Mouse (Mus musculus) hindbrain, embryonic 16.5 days (tissue): ENCODE results near the gene Sos1. TPM values are rescaled to one million over a fixed set of nuclear protein-coding genes. Genes with fewer than 3 reads are reported as not detected.
"Not testable (repeated sequence)": the region's sequence is repeated elsewhere in the genome, so short reads cannot be mapped to it uniquely, and the experiment has no call there.

Experiments
- ATAC-seq: fragments of 200-750 bp; cut with Nextera tagmentation; 2 replicates; pipeline ENCODE4 v1.8.0; 2017; ENCODE audit warnings: moderate TSS enrichment, moderate library complexity
- H3K27ac ChIP-seq: fragments of 300-500 bp; sonication (generic); 2 replicates; pipeline ENCODE4 v1.5.1; 2014; ENCODE audit warnings: low read depth, mild to moderate bottlenecking, control low read depth, low read length, moderate library complexity
- H3K27me3 ChIP-seq: fragments of 300-500 bp; sonication (generic); replicated peaks from 2 replicates; pipeline ENCODE4 v1.6.1; 2014; ENCODE audit warnings: low read length; ENCODE audit not compliant: control insufficient read depth, insufficient read depth
- H3K36me3 ChIP-seq: fragments of 300-500 bp; sonication (generic); 2 replicates; pipeline ENCODE4 v1.6.1; 2014; ENCODE audit warnings: mild to moderate bottlenecking, low read length, moderate library complexity, mixed read lengths; ENCODE audit not compliant: control insufficient read depth, insufficient read depth
- H3K4me1 ChIP-seq: fragments of 300-500 bp; sonication (generic); 2 replicates; pipeline ENCODE4 v1.6.1; 2014; ENCODE audit warnings: low read depth, low read length; ENCODE audit not compliant: control insufficient read depth, insufficient read depth
- H3K4me2 ChIP-seq: fragments of 300-500 bp; sonication (generic); 2 replicates; pipeline ENCODE4 v1.6.1; 2014; ENCODE audit warnings: mild to moderate bottlenecking, low read length, control low read depth, moderate library complexity
- H3K4me3 ChIP-seq: fragments of 300-500 bp; sonication (generic); 2 replicates; pipeline ENCODE4 v1.5.1; 2014; ENCODE audit warnings: mild to moderate bottlenecking, low read length, control low read depth, moderate library complexity
- H3K9ac ChIP-seq: fragments of 300-500 bp; sonication (generic); 2 replicates; pipeline ENCODE4 v1.6.1; 2014; ENCODE audit warnings: low read depth, mild to moderate bottlenecking, control low read depth, low read length, moderate library complexity
- H3K9me3 ChIP-seq: fragments of 300-500 bp; sonication (generic); 2 replicates; pipeline ENCODE4 v1.6.1; 2014; ENCODE audit warnings: mild to moderate bottlenecking, low read length, moderate library complexity; ENCODE audit not compliant: control insufficient read depth
- WGBS: fragments of 180-500 bp; shearing (Covaris S2); extraction: QIAGEN DNeasy Blood & Tissue Kit; methylation state at CpG from one replicate; pipeline ENCODE4 v1.1.7; 2014; 5-methylcytosine and 5-hydroxymethylcytosine counted together
- polyA plus RNA-seq: library from polyadenylated mRNA; unstranded; fragments of >200 nt; fragmentation: Nextera tagmentation; extraction: Ambion mirVana; gene quantifications from 2 replicates; pipeline ENCODE4 v1.2.1, GENCODE M21; 2015

The Sos1 gene
- polyA plus RNA-seq, 1 experiment from 2014 or later: 6.1 TPM

GRCm38 (mm10) chr17:80411182-80411581, 69.1 kb downstream of the Sos1 start:
- no peak overlapping the region for H3K4me3 ChIP-seq
- no peak for ATAC-seq
- H3K4me1 ChIP-seq: no peaks in the 10 kb centered on the region
- no peaks in the 10 kb centered on the region for H3K27me3 ChIP-seq
- no peak overlapping the region for H3K9ac ChIP-seq
- no peak overlapping the region for H3K27ac ChIP-seq
- no peaks in the 10 kb centered on the region for H3K9me3 ChIP-seq
- peaks cover 31% of the 10 kb centered on the region for H3K36me3 ChIP-seq
- no peak overlapping the region for H3K4me2 ChIP-seq
- WGBS: 68% methylated on average over 1 of the region's 1 CpGs

DNA sequence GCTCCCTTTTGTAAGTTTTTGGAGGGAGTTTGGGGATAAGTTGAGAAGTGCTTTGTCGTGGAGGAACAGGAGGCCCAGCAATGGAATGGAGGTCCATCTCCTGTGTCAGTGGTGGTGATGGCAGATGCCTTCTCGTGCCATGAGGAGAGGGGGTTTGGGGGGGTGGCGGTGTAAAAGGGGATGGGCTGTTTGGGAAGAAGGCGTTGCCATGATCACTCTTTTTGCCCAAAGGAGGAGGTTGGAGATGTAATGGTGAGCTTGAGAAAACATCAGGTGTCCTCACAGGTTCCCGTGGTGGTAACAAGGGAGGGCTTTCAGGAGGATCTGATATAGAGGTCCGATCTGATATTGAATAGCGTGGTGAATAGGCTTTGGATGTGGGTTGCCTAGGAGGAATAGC, 82.0 kb downstream of the Sos1 start:
- WGBS: 97% methylated on average over 7 of the region's 7 CpGs
- Histone ChIP-seq H3K9me3 (no peaks in the 10 kb centered on the region), H3K4me1 (no peaks in the 10 kb centered on the region), H3K27ac (no peak overlapping the region), H3K4me2 (no peak overlapping the region), H3K9ac (no peak overlapping the region), H3K36me3 (peaks cover 14% of the 10 kb centered on the region), H3K4me3 (no peak overlapping the region), H3K27me3 (no peaks in the 10 kb centered on the region)
- no peak for ATAC-seq

DNA sequence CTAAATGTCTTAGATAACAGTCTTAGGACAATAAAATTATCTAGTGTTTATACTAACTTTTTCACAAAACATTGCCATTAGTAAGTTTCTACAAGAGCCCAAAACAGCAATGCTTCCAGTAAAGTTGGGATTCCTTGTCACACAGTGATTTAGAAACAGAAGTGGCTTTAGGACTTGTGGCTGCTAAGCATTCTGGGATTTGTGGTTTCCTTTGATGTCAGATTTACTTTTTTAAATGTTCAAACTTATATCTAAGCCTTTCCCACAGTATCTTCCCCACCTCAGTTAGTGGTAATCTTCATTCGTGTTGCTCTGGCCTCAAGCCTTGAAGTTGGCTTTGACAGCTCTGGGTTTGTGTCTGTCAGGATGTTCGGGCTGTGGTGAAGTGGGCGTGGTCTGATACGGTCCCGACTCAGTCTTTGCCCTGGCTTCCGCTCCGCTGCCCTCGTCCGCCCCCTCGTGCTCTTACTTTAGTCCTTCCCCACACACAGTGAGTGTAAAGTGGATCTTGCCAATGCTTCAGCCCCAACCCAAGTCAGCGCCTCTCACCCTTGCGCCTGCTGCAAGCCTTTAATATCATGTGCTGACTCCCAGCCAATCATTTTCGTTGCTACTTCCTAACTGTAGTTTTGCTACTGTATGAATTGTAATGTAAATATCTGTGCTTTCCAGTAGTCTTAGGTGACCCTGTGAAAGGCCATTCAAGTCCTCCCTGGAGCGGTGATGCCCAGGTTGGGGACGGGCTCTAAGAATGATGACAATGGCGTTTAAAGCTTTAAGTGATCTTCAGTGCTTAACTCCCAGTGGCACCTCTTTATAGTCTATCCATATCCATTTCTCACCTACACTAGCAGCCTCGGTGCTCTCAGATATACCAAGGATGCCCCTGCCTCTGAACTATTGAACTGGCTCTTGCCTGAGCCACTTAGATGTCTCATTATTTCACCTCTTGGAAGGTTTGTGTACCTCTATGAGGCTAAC, 88.5 kb downstream of the Sos1 start:
- Histone ChIP-seq H3K4me1 (no peaks in the 10 kb centered on the region; the same call in 1 of the 2 replicates), H3K27me3 (no peaks in the 10 kb centered on the region), H3K9ac (peak overlapping the region; percentile 68), H3K4me2 (peak overlapping the region; percentile 71), H3K4me3 (peak overlapping the region; percentile 57), H3K36me3 (no peaks in the 10 kb centered on the region), H3K27ac (0 out of 2 replicates have a peak overlapping the region, but pooled peaks have one; percentile 7), H3K9me3 (no peaks in the 10 kb centered on the region)
- 17% methylated on average over 17 of the region's 17 CpGs for WGBS
- ATAC-seq: peak; percentile 91

- WGBS: 77% methylated on average over 10 of the region's 10 CpGs
- H3K4me1 ChIP-seq: no peaks in the 10 kb centered on the region; the same call in 1 of the 2 replicates
- H3K36me3 ChIP-seq: no peaks in the 10 kb centered on the region
- no peak overlapping the region for H3K9ac ChIP-seq
- no peaks in the 10 kb centered on the region for H3K9me3 ChIP-seq
- no peak overlapping the region for H3K27ac ChIP-seq
- no peaks in the 10 kb centered on the region for H3K27me3 ChIP-seq
- no peak for ATAC-seq
- no peak overlapping the region for H3K4me3 ChIP-seq
- H3K4me2 ChIP-seq: no peak overlapping the region
These were observed 90.2 kb downstream of the Sos1 start for GRCm38 (mm10) chr17:80390024-80390423.

DNA sequence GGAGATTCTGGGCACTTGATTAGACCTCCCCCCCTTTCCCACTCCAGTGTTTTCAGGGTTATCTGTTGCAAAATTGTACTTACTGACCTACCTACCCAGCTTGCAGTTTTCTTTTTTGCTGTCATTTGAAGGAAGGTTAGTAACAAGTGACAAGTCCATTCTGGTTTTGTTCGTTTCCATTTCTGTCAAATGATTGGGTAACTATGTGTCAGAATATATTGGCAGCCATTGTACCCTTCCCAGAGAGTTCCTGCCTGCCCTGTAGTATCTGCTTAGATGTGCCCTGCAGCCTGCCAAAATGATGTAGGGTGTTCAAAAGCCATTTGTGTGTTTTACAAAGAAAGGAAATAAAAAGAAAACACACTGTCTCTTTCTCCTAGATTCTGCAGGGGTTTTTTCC, 94.6 kb downstream of the Sos1 start:
- Histone ChIP-seq H3K27ac (no peak overlapping the region), H3K36me3 (no peaks in the 10 kb centered on the region), H3K4me3 (no peak overlapping the region), H3K4me1 (no peaks in the 10 kb centered on the region), H3K4me2 (no peak overlapping the region), H3K27me3 (no peaks in the 10 kb centered on the region), H3K9ac (no peak overlapping the region), H3K9me3 (no peaks in the 10 kb centered on the region)
- 57% methylated on average over 1 of the region's 1 CpGs for WGBS
- no peak for ATAC-seq

DNA sequence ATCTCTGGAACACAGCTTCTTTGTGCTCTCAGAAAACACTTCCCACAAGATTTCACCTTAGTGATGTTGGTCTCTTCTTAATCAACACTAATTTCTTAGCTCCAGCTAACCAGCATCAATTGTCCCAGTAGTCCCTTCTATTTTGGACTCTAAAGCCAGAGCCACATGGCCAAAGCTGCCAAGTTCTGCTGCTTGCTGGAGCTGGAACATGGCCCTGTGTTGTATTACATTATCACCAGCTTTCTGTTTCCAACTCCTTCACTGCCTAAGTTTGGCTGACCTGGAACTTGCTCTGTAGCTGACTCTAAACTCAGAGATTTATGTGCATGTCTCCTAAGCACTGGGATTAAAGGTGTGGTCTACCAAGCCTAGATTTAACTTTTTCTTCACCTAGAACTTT, 101.9 kb downstream of the Sos1 start:
- not testable (repeated sequence) for H3K9ac ChIP-seq, H3K4me1 ChIP-seq, H3K4me2 ChIP-seq, ATAC-seq, H3K27ac ChIP-seq, H3K9me3 ChIP-seq, H3K4me3 ChIP-seq, H3K36me3 ChIP-seq, H3K27me3 ChIP-seq

GRCm38 (mm10) chr17:80373726-80374096, 106.5 kb downstream of the Sos1 start:
- ATAC-seq: peak; percentile 90
- H3K9ac ChIP-seq: peak overlapping the region; percentile 79
- H3K4me1 ChIP-seq: peaks cover 5% of the 10 kb centered on the region
- no peaks in the 10 kb centered on the region for H3K36me3 ChIP-seq
- H3K4me2 ChIP-seq: peak overlapping the region; percentile 90
- 15% methylated on average over 29 of the region's 29 CpGs for WGBS
- no peaks in the 10 kb centered on the region for H3K9me3 ChIP-seq
- peak overlapping the region; percentile 54 for H3K4me3 ChIP-seq
- H3K27ac ChIP-seq: peak overlapping the region; percentile 86
- no peaks in the 10 kb centered on the region for H3K27me3 ChIP-seq

GRCm38 (mm10) chr17:80372989-80373725, 107.1 kb downstream of the Sos1 start, which contains the start of gene Gm10190:
Gm10190 (minus strand) TSS chr17:80373541.
- H3K4me3 ChIP-seq: peak within 1 kb of the TSS; percentile 54
- H3K27me3 ChIP-seq: no peaks in the 10 kb centered on the region
- H3K4me1 ChIP-seq: peaks cover 5% of the 10 kb centered on the region
- peak within 1 kb of the TSS; percentile 79 for H3K9ac ChIP-seq
- no peaks in the 10 kb centered on the region for H3K9me3 ChIP-seq
- ATAC-seq: peak; percentile 99
- peak within 1 kb of the TSS; percentile 90 for H3K4me2 ChIP-seq
- no peaks in the 10 kb centered on the region for H3K36me3 ChIP-seq
- peak within 1 kb of the TSS; percentile 86 for H3K27ac ChIP-seq
- 2% methylated on average over 63 of the region's 102 CpGs for WGBS

- WGBS: 82% methylated on average over 9 of the region's 9 CpGs
- Histone ChIP-seq H3K36me3 (no peaks in the 10 kb centered on the region), H3K4me1 (no peaks in the 10 kb centered on the region; the same call in 1 of the 2 replicates), H3K4me2 (no peak overlapping the region), H3K27me3 (no peaks in the 10 kb centered on the region), H3K27ac (no peak overlapping the region), H3K9me3 (no peaks in the 10 kb centered on the region), H3K9ac (no peak overlapping the region), H3K4me3 (no peak overlapping the region)
- no peak for ATAC-seq
These were observed 111.6 kb downstream of the Sos1 start for GRCm38 (mm10) chr17:80368606-80369005.
